Mouse (Mus musculus) heart, embryonic 13.5 days (tissue): ENCODE results near the gene Mfsd6. TPM values are rescaled to one million over a fixed set of nuclear protein-coding genes. Genes with fewer than 3 reads are reported as not detected.
"Not testable (repeated sequence)": the region's sequence is repeated elsewhere in the genome, so short reads cannot be mapped to it uniquely, and the experiment has no call there.

Experiments used
- ATAC-seq: fragments of 200-750 bp; cut with Nextera tagmentation; 2 replicates; pipeline ENCODE4 v1.8.0; 2017; ENCODE audit warnings: moderate TSS enrichment; ENCODE audit not compliant: insufficient number of reproducible peaks, low FRiP score, low TSS enrichment; ENCODE audit errors: extremely low read depth
- H3K27ac ChIP-seq: fragments of 300-500 bp; sonication (generic); replicated peaks from 2 replicates; pipeline ENCODE4 v1.5.1; 2015; ENCODE audit warnings: moderate library complexity, mild to moderate bottlenecking, inconsistent platforms
- H3K27me3 ChIP-seq: fragments of 300-500 bp; sonication (generic); replicated peaks from 2 replicates; pipeline ENCODE4 v1.6.1; 2015; ENCODE audit warnings: mild to moderate bottlenecking, inconsistent platforms
- H3K36me3 ChIP-seq: fragments of 300-500 bp; sonication (generic); 2 replicates; pipeline ENCODE4 v1.6.1; 2015; ENCODE audit warnings: mild to moderate bottlenecking, inconsistent platforms
- H3K4me1 ChIP-seq: fragments of 300-500 bp; sonication (generic); 2 replicates; pipeline ENCODE4 v1.6.1; 2015; ENCODE audit warnings: inconsistent platforms
- H3K4me2 ChIP-seq: fragments of 300-500 bp; sonication (generic); 2 replicates; pipeline ENCODE4 v1.6.1; 2015; ENCODE audit warnings: inconsistent platforms, mild to moderate bottlenecking, moderate library complexity
- H3K4me3 ChIP-seq: fragments of 300-500 bp; sonication (generic); 2 replicates; pipeline ENCODE4 v1.5.1; 2015; ENCODE audit warnings: moderate library complexity, mild to moderate bottlenecking, inconsistent platforms
- H3K9ac ChIP-seq: fragments of 300-500 bp; sonication (generic); 2 replicates; pipeline ENCODE4 v1.6.1; 2015; ENCODE audit warnings: inconsistent platforms, mild to moderate bottlenecking, moderate library complexity
- H3K9me3 ChIP-seq: fragments of 300-500 bp; sonication (generic); 2 replicates; pipeline ENCODE4 v1.6.1; 2016; ENCODE audit warnings: inconsistent platforms
- WGBS: fragments of 180-500 bp; shearing (Covaris S2); methylation state at CpG from one replicate; pipeline ENCODE4 v1.1.7; 2015; ENCODE audit warnings: mixed read lengths; 5-methylcytosine and 5-hydroxymethylcytosine counted together
- polyA plus RNA-seq: library from polyadenylated mRNA; unstranded; fragments of >200 nt; fragmentation: Nextera tagmentation; extraction: Ambion mirVana; gene quantifications from 2 replicates; pipeline ENCODE4 v1.2.1, GENCODE M21; 2015

Gene Mfsd6
- polyA plus RNA-seq, 1 experiment from 2014 or later, result 3.6 TPM

DNA sequence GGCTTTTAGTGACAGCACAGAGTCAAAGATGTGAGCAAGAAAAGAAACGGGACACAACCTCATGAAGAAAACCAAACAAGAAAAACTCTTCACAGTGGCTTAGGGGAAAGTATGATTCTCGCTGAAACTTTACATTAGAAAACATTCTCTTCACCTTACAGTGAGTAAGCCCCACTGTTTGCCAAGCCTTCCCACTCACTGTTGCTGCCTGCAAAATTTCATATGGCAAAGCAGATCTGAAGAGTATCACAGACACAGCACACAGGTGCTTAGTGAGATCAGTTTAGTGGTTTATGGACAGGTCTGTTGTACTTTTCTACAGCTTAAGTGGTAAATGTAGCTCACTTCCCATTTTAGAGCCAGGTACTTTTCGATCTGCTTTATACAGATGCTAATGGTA, 20.2 kb downstream of the Mfsd6 start:
- no peaks in the 10 kb centered on the region for H3K27me3 ChIP-seq
- no peak for ATAC-seq
- H3K36me3 ChIP-seq, result peaks cover 15% of the 10 kb centered on the region; the same call in 1 of the 2 replicates
- WGBS, result 78% methylated on average over 3 of the region's 3 CpGs
- H3K9me3 ChIP-seq, result no peaks in the 10 kb centered on the region
- H3K4me2 ChIP-seq, result no peak overlapping the region
- no peaks in the 10 kb centered on the region for H3K4me1 ChIP-seq
- no peak overlapping the region for H3K4me3 ChIP-seq
- H3K27ac ChIP-seq, result no peak overlapping the region
- no peak overlapping the region for H3K9ac ChIP-seq

- Histone ChIP-seq H3K36me3 (peaks cover under 1% of the 10 kb centered on the region; the same call in 1 of the 2 replicates), H3K9ac (no peak overlapping the region), H3K9me3 (no peaks in the 10 kb centered on the region), H3K4me1 (no peaks in the 10 kb centered on the region), H3K4me2 (no peak overlapping the region), H3K4me3 (no peak overlapping the region), H3K27me3 (no peaks in the 10 kb centered on the region), H3K27ac (no peak overlapping the region)
- ATAC-seq, result no peak
- 77% methylated on average over 7 of the region's 7 CpGs for WGBS
Measured at GRCm38 (mm10) chr1:52702738-52703491, 24.3 kb downstream of the Mfsd6 start.

DNA sequence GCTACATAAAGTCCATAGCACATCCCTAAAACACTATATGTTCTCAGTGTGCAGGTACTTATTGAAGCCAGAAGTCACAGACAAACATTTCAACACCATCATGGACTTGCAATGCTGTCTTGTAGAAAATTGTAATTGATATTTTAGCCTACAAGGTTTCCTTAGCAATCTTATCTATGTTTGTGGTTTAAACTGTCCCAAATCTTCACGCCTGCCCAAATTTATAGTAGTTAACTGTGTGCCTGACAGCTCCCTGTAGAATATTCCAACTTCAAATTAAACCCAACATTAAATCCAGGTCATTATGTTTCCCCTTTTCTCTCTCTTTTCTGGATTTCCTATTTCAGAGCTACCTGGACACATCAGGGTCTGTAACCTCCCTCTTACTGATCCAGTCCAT, 25.3 kb downstream of the Mfsd6 start:
- 76% methylated on average over 1 of the region's 1 CpGs for WGBS
- Histone ChIP-seq H3K4me1 (no peaks in the 10 kb centered on the region), H3K9me3 (no peaks in the 10 kb centered on the region), H3K4me2 (no peak overlapping the region), H3K27me3 (no peaks in the 10 kb centered on the region), H3K36me3 (no peaks in the 10 kb centered on the region), H3K4me3 (no peak overlapping the region), H3K9ac (no peak overlapping the region), H3K27ac (no peak overlapping the region)
- ATAC-seq, result no peak

- not testable (repeated sequence) for H3K9ac ChIP-seq, H3K36me3 ChIP-seq, H3K4me1 ChIP-seq, H3K27ac ChIP-seq, H3K4me2 ChIP-seq, H3K27me3 ChIP-seq, ATAC-seq, H3K4me3 ChIP-seq, H3K9me3 ChIP-seq
- 89% methylated on average over 13 of the region's 13 CpGs for WGBS
Measured at GRCm38 (mm10) chr1:52694456-52694855, 32.8 kb downstream of the Mfsd6 start.

DNA sequence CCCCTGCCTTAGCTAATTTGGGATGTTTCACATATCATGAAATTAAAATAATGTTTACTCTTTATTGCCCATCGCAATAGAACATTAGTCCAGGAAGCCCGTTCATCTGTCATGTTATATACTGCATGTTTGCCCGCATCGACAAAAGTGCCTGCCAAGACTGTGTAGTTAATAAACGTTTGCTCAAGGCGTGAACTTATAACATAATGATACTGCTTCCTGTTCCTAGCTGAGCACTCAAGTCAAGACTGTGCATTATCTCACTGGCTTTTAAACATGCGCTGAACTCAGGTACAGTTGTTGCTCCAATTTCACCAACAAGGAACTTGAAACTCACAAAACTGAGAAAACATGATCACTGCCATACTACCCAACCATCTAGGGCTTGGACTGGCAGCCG, 39.6 kb downstream of the Mfsd6 start:
- Histone ChIP-seq H3K9me3 (no peaks in the 10 kb centered on the region), H3K27ac (no peak overlapping the region), H3K4me2 (no peak overlapping the region), H3K4me3 (no peak overlapping the region), H3K9ac (no peak overlapping the region), H3K27me3 (no peaks in the 10 kb centered on the region), H3K36me3 (no peaks in the 10 kb centered on the region), H3K4me1 (peaks cover 2% of the 10 kb centered on the region)
- ATAC-seq, result no peak
- 79% methylated on average over 8 of the region's 8 CpGs for WGBS

GRCm38 (mm10) chr1:52683550-52683949, 43.7 kb downstream of the Mfsd6 start:
- peaks cover 14% of the 10 kb centered on the region for H3K4me1 ChIP-seq
- H3K9me3 ChIP-seq, result no peaks in the 10 kb centered on the region
- H3K4me2 ChIP-seq, result no peak overlapping the region
- no peaks in the 10 kb centered on the region for H3K36me3 ChIP-seq
- no peak overlapping the region for H3K4me3 ChIP-seq
- ATAC-seq, result no peak
- WGBS, result 68% methylated on average over 4 of the region's 4 CpGs
- H3K27me3 ChIP-seq, result no peaks in the 10 kb centered on the region
- no peak overlapping the region for H3K27ac ChIP-seq
- H3K9ac ChIP-seq, result no peak overlapping the region

DNA sequence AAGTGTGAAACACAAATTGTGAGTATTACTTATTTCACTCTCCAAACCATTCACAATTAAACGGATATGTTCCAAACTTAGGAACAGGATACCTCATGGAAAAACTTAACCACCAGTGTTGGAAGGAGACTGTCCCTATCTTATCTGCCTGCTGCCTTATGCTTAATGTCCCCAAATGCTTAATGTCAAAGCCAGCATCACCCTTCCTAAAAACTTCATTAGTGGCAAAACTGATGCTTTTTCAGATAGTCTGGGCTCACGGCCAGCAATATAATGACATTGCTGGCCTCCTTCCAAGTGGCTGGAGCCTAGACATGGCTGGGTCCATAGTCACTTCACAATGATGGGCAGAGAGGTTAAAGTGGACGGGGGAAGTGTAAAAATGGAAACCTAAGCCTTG, 50.6 kb downstream of the Mfsd6 start:
- Histone ChIP-seq H3K36me3 (peaks cover 4% of the 10 kb centered on the region; the same call in 1 of the 2 replicates), H3K4me2 (no peak overlapping the region), H3K9me3 (no peaks in the 10 kb centered on the region), H3K9ac (no peak overlapping the region), H3K4me3 (no peak overlapping the region), H3K27me3 (no peaks in the 10 kb centered on the region), H3K4me1 (peaks cover 29% of the 10 kb centered on the region), H3K27ac (peak overlapping the region; percentile 98)
- peak; percentile 67 for ATAC-seq
- 7% methylated on average over 3 of the region's 3 CpGs for WGBS

DNA sequence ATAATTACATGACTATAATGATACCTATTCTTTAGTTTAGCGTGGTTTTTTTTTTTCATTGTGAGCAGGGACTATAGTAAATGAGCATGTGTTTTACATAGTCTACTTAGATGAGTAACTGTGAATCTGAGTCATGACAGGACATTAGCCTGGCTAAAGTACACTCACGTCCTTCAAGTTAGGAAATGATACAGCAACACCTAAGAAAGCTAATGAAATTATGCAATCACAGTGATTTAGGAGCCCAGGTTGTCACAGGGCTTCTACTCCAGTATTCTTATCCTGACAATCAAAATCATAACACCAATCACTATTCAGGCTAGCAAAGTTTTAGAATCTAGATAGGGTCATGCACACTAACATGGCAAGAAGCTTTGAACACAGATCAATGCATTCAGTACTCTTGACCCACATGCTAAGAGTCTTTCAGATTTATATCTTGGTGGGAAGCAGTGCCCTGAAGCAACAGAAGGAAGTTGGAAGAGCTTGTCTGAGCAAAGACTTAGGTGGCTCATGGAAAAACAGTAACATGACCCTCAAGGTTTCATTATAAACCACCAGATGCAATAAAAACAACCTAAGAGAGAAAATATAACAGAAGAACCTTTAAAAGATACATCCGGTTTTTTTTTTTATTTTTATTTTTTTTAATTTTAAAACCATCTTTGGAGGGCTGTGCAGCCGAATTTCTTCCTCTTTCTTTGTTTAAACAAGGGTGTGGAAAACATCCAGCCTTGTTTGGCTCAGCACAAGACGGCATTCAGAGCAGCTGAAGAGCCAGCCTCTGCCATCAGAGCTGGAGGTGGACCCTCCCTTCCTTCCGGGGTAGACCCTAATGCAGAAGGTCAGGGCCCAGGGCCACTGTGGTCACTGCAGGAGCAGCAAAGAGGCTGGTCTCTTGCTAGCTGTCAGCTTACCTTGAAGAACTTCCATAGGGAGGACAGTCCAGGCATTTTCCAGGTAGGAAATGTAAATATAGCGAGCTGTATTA, 51.4 kb downstream of the Mfsd6 start:
- Histone ChIP-seq H3K27ac (peak overlapping the region; percentile 98), H3K27me3 (no peaks in the 10 kb centered on the region), H3K4me3 (no peak overlapping the region), H3K9me3 (no peaks in the 10 kb centered on the region), H3K9ac (peak overlapping the region; percentile 30; the same call in 1 of the 2 replicates), H3K4me2 (peak overlapping the region; percentile 28), H3K4me1 (peaks cover 29% of the 10 kb centered on the region), H3K36me3 (peaks cover 5% of the 10 kb centered on the region; the same call in 1 of the 2 replicates)
- 51% methylated on average over 7 of the region's 7 CpGs for WGBS
- ATAC-seq, result peak; percentile 56; the same call in 1 of the 2 replicates

DNA sequence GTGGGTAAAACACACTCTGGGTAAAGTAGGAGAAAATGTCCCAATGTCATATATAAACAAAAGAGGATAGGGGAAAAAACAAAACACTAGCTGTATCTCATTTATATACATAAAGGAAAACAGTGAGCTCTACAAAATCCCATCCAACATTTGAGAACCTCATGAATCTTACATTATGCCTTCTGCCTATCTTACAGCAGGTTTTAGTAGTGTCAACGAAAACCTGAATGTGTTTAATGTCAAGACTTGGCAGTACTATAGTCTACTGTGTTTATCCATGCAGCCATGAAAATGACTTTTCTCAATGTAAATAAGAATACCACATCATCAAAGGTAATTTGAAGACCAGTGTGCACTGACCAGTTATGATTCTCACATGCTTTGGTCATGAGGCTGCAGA, 57.3 kb downstream of the Mfsd6 start:
- no peak overlapping the region for H3K4me3 ChIP-seq
- 86% methylated on average over 1 of the region's 1 CpGs for WGBS

GRCm38 (mm10) chr1:52668743-52669323, 58.4 kb downstream of the Mfsd6 start:
- H3K9ac ChIP-seq, result peak overlapping the region; percentile 56; the same call in 1 of the 2 replicates
- H3K27me3 ChIP-seq, result no peaks in the 10 kb centered on the region
- H3K36me3 ChIP-seq, result peaks cover 8% of the 10 kb centered on the region

More for the DNA sequence above, 57.3 kb downstream of the Mfsd6 start:
- no peak overlapping the region for H3K9ac ChIP-seq
- no peak for ATAC-seq
- no peaks in the 10 kb centered on the region for H3K27me3 ChIP-seq
- H3K9me3 ChIP-seq, result no peaks in the 10 kb centered on the region
- peak overlapping the region; percentile 45; the same call in 1 of the 2 replicates for H3K27ac ChIP-seq
- peaks cover 15% of the 10 kb centered on the region for H3K4me1 ChIP-seq
- H3K4me2 ChIP-seq, result no peak overlapping the region
- peaks cover 5% of the 10 kb centered on the region; the same call in 1 of the 2 replicates for H3K36me3 ChIP-seq

GRCm38 (mm10) chr1:52663228-52663627, 64.0 kb downstream of the Mfsd6 start:
- H3K9ac ChIP-seq, result no peak overlapping the region
- no peaks in the 10 kb centered on the region for H3K4me1 ChIP-seq
- no peaks in the 10 kb centered on the region for H3K27me3 ChIP-seq
- peaks cover 33% of the 10 kb centered on the region for H3K36me3 ChIP-seq
- 89% methylated on average over 7 of the region's 7 CpGs for WGBS
- H3K27ac ChIP-seq, result no peak overlapping the region
- no peak for ATAC-seq
- no peaks in the 10 kb centered on the region for H3K9me3 ChIP-seq
- H3K4me3 ChIP-seq, result no peak overlapping the region
- H3K4me2 ChIP-seq, result no peak overlapping the region

More at GRCm38 (mm10) chr1:52668743-52669323, 58.4 kb downstream of the Mfsd6 start:
- Histone ChIP-seq H3K27ac (peak overlapping the region; percentile 45; the same call in 1 of the 2 replicates), H3K4me2 (no peak overlapping the region), H3K4me1 (peaks cover 12% of the 10 kb centered on the region), H3K4me3 (no peak overlapping the region), H3K9me3 (no peaks in the 10 kb centered on the region)
- WGBS, result 35% methylated on average over 7 of the region's 7 CpGs
- ATAC-seq, result no peak
